Mouse (Mus musculus): ENCODE results near the gene Rap2a.

Rap2a gene

DNA sequence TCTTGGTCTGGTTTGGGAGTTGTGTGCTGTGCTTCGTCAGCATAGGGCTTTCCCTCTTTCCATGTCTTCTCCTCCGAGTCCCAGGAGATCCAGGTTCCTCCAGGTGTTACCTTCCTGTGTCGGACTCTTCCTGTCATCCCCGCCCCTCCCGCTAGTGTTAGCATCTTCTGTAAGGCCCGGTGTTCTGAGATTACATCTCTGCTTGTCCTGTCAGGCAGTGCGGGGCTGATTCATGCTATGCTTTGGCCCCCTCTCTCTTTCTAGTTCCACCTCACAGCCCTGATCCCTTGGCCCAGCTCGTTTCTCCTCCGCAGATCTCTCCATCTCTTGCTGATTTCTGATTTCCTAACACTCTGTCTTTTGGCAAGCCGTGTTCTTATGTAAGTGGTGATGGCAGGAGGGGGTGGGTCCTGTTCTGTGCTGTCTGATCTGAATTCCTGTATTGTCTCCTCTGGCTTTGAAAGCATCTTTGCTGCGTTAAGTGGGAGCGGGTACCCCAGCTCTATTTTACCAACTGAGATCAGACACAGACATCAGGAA lies 21.8 kb downstream of the Rap2a start:
- peak; percentile 41 for DNase-seq (ENCODE audit: low spot score)

DNA sequence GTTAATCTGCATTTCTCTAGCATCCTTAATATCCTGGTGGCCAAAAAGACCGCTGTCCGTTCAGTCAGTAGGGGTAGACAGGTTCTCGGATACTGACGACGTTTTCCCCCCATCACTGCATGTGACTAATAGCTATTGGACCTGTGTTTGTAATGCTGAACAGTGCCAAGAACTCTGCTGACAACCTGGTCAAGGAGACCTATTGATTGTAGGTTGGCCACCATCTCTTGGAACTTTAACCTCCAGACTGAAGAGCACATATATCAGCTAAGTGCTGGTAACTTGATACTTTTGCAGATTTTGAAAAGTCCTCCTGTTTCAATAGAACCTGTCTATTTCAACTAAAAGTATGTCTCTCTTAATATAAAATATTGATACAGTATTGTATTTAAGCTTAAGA lies 22.5 kb downstream of the Rap2a start:
- DNase-seq (ENCODE audit: low spot score), result no peak

DNA sequence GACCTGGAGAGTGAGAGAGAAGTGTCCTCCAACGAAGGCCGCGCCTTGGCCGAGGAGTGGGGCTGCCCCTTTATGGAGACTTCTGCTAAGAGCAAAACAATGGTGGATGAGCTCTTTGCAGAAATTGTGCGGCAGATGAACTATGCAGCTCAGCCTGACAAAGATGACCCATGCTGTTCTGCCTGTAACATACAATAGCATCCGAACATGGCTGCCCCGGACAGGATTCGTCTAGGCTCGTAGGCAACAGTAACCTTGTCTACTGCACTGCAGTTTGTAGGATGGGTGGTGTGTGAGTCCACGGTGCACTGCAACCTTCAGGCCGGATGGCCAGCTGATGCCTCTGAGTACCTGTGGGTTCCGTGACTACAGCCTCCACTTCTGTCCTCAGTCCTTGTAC lies 25.4 kb downstream of the Rap2a start:
- no peak for DNase-seq (ENCODE audit: low spot score)

DNA sequence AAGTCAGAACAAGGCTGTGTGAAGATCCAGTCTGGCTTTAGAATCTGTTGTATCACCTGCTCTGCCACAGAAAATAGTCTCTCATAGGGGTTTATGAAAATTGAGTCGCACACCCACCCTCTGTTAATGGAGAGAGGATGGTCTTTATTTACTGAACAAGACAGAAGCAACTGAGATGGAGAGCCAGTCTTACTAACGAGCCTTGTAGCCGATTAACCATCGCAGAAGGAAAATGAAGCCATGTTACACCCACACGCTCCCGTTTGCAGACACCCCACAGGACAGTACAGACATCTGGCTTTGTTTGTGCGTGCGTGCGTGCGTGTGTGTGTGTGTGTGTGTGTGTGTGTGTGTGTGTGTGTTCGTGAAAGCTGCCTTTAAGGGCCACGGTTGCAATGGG lies 26.2 kb downstream of the Rap2a start:
- no peak for DNase-seq (ENCODE audit: low spot score)

DNA sequence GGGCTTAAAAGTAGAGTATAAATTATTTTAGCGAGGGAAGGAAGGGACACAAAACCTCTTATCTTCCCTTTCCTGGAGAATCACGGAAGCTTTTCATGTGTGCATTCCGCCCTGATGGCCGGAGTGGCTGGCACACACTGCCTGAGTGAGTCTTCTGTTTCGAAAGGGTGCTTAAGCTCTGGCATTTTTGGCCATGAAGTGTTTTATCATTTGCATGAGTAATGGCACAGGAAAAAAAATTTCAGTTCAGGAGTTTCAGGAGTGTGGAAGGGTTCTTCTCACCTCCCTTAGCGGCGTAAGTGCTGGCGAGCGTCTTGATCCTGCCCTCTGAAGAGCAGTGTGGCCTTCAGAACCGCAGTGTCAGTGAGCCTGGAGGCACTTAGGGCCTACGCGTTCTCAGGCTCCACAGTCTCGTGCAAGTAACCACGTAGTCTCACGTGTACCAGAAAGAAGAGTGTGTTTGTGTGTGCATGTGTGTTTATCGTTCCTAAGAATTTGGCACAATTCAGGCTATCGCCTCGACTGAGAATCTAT lies 26.8 kb downstream of the Rap2a start:
- DNase-seq (ENCODE audit: low spot score), result no peak

DNA sequence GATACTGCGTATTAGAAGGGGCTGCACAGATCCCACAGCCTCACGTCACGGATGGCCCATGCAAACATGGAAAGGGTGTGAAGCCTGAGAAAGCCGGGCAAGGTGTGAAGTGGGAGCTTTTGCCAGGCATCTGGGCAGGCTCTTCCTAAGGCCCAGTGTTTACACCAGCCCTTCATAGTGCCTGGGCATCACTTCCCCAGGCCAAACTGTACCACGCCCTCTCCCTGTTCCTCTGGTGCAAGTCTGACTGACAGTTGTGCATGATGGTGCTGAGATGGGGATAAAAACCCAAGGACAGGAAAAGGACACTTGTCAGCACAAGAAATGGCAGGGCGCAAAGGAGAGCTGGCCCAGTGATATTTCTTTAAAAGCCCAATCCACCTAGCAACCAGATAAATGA lies 27.7 kb downstream of the Rap2a start:
- DNase-seq (ENCODE audit: low spot score), result no peak

DNA sequence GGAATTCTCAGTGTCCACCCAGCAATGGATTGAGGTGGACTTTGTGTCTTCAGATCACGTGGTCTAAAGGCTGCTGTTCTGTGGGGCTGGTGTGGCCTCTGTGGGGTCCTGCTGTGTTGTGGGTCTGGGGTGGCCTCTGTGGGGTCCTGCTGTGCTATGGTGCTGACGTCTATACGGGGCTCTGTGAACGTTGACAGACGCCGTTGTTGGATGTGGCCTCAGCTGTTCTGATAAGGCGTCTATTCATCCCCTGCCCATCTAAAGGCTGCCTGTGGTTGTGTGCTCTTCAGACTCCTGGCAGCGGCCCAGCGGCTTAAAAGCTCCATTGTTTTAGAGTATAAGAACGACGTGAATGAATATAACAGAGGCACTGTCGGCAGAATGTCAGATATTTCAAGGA lies 29.3 kb downstream of the Rap2a start:
- DNase-seq (ENCODE audit: low spot score), result peak; percentile 64

DNA sequence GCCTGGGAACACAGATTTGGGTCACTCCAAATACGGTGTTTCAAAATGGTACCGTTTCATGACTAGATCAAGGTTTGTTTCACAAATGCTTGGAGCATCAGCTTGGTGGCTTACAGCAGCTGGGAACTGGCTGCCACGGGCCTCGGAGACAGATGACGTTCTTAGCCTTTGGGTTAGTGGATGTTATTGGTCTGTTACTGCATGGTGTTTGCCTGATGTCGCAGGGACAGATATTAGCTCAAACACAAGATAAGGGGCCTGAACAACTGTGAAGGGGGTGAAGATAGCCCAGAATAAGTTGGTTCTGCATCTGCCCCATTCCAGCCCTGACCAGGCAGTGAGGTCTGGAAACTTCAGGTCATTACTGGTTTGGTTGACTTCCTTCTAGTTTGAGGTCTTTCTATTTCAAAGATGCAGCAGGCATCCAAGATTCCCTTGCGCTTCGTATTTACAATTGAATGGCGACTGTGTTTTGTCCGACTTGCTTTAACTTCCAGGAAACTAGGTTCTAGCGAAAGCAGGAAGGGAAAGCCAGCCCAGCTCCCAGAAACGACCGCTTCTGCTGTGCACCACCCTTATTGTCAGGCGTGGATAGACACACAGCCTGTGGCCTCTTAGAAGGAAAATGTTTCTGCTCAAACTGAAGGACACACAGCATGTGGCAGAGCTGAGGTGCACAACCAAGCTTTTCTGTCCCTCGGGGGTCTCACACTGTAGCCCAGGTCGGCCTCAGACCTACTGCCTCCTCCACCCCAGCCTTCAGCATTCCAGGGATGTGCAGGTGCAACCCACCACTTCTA lies 30.5 kb downstream of the Rap2a start:
- no peak for DNase-seq (ENCODE audit: low spot score)

DNA sequence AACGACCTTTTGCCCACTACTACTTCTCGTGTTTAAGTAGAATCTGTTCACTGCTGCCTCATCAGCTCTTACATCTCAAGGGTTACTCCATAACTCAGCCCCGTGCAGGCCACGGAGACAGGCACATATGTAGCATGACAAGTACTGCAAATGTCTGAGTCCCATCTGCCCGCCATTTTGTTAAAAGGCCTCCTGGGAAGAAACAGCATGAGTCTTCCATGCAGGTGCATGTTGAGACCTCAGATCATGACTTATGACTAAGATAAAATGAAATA lies 31.1 kb downstream of the Rap2a start:
- DNase-seq (ENCODE audit: low spot score), result no peak

DNA sequence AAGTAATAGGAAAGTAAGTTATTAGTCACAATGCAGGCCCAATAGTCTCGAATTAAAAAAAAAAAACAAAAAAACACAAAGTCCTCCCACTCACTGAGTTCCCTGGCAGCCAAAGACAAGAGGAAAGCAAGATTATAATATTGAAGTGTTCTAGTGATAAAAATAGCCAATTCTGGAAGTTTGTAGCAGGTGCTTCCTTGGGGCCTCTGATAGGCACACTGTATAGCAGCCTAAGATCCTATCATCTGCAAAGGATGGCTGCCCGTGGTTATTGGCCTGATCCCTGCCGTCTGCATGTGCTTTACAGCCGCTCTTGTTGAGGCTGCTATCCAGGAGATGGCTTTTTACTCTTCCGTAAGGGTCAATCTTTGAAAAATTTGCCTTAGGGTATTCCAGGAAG lies 33.6 kb downstream of the Rap2a start:
- no peak for DNase-seq (ENCODE audit: low spot score)

DNA sequence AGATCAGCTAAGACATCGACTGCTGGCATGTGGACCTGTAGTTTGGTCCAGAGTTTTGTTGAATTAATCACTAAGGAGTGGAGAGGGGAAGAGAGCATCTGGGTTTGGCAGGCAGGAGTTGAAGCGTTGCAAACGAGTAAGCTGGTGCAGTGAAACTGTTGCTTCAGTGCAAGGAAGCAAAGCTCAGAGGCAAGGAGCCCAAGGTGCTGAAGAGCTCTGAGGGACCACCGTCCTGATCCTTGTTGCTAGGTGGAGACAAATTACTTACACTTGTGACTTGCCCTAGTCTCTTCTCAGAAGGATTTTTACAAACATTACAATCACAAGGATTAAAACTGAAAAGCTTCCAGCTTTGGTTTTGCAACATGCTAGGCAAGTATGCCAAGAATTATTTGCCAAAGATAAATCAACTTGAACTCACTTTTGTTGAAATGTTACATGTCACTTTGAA lies 36.6 kb downstream of the Rap2a start:
- no peak for DNase-seq (ENCODE audit: low spot score)

DNA sequence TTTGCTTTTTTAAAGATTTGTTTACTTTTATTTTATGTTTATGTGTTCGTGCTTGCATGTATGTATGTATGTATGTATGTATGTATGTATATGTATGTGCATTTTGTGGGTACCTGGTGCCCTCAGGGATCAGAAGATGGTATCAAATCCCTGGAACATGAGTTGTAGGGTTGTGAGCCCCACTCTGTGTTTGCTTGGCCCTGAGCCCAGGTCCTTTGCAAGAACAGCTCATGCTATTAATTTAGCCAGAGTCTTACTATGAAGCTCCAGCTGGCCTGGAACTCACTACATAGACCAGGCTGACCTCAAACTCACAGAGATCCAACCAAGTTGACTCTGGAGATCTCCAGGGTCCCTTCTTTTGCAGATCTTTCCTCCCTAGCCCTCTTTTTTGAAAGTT lies 37.1 kb downstream of the Rap2a start:
- no peak for DNase-seq (ENCODE audit: low spot score)

DNA sequence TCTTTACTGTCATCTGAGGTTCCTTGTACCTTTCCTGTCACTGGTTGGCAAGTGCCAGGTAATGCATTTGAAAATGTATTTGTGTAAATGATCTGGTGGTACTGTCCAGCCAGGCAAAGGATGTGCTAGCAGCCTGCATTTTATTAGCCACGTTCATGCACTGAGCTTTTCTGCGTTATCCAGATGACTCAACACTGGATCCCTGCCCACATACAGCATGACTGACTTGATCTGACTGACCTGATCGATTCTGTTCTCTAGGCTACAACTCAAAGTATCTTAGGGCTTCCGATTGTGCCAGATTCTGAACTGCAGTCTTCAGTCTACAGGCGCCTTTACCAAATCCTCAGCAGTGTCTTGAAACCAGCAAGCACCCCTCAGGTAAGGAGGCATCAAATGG lies 40.5 kb downstream of the Rap2a start:
- no peak for DNase-seq (ENCODE audit: low spot score)

DNA sequence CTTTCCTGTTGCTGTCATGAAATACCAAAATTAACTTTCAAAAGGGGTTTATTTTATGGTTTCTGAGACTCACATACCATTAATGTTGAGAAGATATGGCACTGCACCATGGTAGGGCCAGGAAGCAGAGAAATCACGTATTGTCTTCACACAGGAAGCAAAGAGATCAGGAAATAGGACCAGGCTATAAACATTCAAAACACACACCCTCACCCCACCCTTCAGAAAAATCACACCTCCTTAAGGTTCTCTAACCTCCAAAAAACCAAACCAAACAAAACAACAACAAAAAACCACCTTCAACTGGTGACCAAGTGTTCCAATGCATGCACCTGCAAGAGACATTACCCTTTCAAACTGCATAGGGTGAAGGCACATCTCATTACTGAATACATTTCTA lies 41.7 kb downstream of the Rap2a start:
- DNase-seq (ENCODE audit: low spot score), result no peak

DNA sequence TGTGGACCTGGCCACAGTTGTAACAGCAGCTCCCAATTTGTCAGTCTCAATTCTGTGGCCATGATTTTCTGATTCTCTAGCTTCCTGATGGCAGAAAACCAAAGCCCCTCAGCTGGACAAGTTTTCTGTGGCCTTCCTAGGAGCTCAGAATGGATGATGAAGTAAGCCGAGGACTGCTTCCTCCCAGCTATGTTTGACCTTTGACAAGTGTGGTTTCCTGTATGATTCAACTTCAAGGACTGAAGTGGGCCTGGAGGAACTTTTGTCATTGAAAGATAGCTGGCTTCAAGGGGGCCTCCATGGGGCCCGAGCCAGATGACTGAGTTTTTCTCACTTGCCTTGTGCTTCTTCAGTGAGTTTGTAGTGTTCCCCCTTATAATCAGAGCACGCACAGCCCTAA lies 42.6 kb downstream of the Rap2a start:
- no peak for DNase-seq (ENCODE audit: low spot score)

DNA sequence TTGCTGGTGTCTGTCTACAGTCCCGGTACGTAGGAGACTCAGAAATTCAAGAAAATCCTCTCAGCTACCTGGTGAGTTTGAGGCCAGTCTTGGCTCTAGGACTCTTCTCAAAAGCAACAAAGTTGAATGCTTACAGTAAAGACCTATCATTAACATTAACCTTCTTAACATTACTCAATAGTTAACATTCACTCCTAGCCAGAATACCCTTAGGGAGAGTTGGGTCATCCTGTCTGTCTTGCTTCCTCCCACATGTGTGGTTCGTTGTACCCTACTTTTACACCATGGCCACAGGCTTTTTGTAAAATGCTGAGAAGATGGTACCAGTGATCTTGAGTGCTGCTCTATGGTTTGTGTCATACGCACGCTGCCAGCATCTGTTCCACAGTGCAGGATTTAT lies 45.1 kb downstream of the Rap2a start:
- DNase-seq (ENCODE audit: low spot score), result no peak

DNA sequence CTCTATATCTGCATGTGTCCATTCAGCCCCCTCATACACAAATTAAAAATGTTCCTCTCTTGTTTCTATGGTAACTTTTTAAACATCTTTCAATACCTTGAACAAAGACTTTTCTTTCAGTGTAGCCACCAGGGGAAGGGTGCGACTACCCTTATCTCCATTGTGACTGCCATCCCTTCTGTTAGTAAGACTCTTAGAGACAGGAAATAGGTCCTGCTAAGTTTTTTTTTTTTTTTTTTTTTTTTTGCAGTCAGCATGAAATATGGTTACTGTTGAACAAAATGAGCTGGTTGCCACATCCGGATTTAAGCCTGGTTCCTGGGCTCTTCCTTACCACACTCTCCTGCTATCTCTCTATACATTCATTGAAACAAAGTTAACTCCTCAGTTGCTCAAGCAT lies 47.4 kb downstream of the Rap2a start:
- DNase-seq (ENCODE audit: low spot score), result no peak

DNA sequence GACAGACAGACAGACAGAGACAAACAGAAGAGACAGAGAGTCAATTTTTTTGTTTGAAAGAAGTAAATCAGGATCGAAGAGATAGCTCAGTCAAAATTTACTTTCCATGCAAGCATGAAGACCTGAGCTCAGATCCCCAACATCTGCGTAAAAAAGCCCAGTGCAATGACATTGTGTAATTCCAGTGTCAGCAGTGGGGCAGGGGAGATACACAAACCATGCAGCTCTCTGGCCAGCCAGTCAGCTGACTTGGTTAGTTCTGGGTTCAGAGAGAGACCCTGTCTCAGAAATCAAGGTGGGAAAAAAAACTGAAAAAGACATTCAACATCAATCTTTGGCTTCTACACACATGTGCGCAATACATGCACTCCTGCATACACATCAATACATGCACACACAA lies 55.1 kb downstream of the Rap2a start:
- DNase-seq (ENCODE audit: low spot score), result no peak

DNA sequence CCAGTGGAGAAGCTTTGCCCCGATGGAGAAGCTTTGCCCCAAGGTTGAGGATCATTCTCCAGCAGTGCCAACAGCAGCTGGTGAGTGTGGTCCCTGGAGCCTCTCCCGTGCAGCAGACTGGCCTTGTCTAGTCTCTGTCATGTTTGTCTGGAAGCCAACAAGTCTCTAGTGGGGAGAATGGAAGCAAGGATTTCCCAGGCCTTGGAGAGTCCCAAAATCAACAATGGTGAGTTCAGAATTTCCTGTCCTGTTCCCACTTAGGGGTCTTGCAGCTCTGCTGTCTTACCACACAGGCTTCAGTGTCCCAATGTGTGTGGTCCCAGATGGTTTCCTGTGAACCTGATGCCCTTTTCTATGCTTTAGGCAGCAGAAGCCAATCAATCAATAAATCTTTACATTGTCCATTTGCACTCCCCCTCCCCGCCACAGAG lies 56.6 kb downstream of the Rap2a start:
- DNase-seq (ENCODE audit: low spot score), result no peak

DNA sequence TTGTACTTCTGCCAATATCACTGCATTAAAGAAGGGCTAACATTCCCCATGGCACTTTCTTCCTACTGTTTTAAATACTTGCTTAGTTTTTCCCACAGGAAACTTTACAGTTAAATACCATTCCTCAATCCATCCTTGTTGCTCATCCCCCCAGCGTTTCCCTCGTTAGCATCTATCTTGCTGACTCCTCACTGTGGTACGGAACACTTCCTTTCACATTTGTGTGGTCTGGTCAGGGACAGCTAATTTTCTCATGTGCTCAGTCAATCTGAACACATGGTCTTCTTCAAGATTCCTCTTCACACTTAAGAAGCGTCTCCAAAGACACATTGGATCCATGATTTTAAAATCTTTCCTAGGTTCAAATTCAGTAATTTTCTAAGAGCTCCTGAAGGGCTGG lies 57.2 kb downstream of the Rap2a start:
- DNase-seq (ENCODE audit: low spot score), result no peak

DNA sequence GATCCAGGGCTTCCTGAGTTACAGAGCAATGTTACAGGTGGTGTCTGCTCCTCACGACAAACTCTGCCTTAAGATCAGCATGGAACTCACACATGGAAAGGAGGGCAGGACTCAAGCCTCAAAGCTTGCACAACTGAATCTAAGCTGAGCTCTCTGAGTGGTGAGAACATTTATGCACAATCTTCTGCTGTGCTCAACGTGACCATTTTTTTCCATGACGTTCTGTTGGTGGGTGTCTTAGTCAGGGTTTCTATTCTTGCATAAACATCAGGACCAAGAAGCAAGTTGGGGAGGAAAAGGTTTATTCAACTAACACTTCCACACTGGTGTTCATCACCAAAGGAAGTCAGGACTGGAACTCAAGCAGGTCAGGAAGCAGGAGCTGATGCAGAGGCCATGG lies 57.7 kb downstream of the Rap2a start:
- DNase-seq (ENCODE audit: low spot score), result no peak

DNA sequence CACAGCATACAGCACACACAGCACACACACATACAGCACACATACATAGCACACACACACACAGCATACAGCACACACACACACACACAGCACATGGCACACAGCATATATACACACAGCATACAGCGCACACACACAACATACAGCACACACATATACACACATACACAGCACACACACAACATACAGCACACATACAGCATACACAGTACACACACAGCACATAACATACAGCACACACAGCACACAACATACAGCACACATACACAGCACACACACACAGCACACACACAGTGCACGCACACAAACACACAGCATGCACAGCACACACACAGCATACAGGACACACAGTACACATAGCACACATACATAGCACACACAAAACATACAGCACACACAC lies 60.9 kb downstream of the Rap2a start:
- no peak for DNase-seq (ENCODE audit: low spot score)

DNA sequence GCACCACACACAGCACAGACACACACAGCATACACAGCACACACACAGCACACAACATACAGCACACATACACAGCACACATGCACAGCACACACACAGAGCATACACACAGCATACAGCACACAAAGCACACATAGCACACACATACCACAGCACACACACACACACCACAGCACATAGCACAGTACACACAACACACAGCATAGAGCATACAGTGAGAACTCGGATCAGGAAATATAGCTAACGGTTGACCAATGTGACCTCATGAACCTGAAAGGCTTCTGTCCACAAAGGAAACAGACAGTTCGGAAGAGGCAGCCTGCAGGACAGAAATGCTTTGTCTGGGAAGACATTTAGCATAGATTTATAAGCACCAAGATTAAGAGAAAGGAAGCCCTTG lies 61.4 kb downstream of the Rap2a start:
- DNase-seq (ENCODE audit: low spot score), result no peak

DNA sequence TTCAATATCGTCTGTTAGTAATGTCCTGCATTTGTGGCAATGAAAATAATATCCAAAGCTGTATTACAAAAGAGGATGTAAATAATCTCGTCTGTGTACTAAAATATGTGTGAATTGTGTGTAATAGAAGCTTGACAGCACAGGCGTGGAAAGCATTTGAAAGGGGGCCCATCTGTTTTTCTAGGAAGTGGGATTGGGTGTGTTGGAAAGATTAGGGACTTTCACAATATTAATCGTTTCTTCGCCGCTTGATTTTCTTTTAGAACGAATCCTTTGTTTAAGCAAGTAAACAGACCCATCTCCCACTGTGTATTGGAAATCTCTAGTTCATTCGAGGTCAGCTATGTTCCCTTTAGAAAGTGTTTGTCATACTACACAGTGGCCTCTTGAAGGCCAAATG lies 64.2 kb downstream of the Rap2a start:
- no peak for DNase-seq (ENCODE audit: low spot score)
